Mouse (Mus musculus) CH12.LX (cell line): ENCODE data around the gene Col4a2.

Experiments used
- BHLHE40 ChIP-seq: IDR thresholded peaks from 2 replicates; pipeline ENCODE4 v1.6.1; 2011; ENCODE audit warnings: mild to moderate bottlenecking, low read depth, low read length, improper control_type of control experiment
- CHD2 ChIP-seq: IDR thresholded peaks from 2 replicates; pipeline ENCODE4 v1.6.1; 2011; ENCODE audit warnings: low read length, improper control_type of control experiment
- CTCF ChIP-seq, 2 experiments: IDR thresholded peaks in 1 of 2; conservative IDR thresholded peaks in 1 of 2; 2 replicates each; pipeline ENCODE4 v1.5.1; 2011 to 2012; ENCODE audit warnings: low read depth in 2 of 2, low read length in 2 of 2, improper control_type of control experiment in 1 of 2, inconsistent platforms in 1 of 2, mild to moderate bottlenecking in 1 of 2, moderate library complexity in 1 of 2
- E2F4 ChIP-seq: IDR thresholded peaks from 2 replicates; pipeline ENCODE4 v1.6.1; 2011; ENCODE audit warnings: low read depth, low read length, improper control_type of control experiment; ENCODE audit not compliant: insufficient replicate concordance
- MEF2A ChIP-seq: IDR thresholded peaks from 2 replicates; pipeline ENCODE4 v1.6.1; 2014; ENCODE audit warnings: low read depth, mild to moderate bottlenecking, inconsistent platforms, low read length, improper control_type of control experiment, borderline replicate concordance
- NELFE ChIP-seq: IDR thresholded peaks from 2 replicates; pipeline ENCODE4 v1.6.1; 2011; ENCODE audit warnings: low read depth, low read length, improper control_type of control experiment
- POLR2A ChIP-seq: IDR thresholded peaks from 2 replicates; pipeline ENCODE4 v1.6.1; 2011; ENCODE audit warnings: low read depth, mild to moderate bottlenecking, improper control_type of control experiment, low read length
- POLR2AphosphoS2 ChIP-seq: IDR thresholded peaks from 2 replicates; pipeline ENCODE4 v1.6.1; 2011; ENCODE audit warnings: low read depth, low read length, improper control_type of control experiment
- SIN3A ChIP-seq: IDR thresholded peaks from 2 replicates; pipeline ENCODE4 v1.6.1; 2012; ENCODE audit warnings: low read length, improper control_type of control experiment, inconsistent platforms
- USF1 ChIP-seq: IDR thresholded peaks from 2 replicates; pipeline ENCODE4 v1.6.1; 2014; ENCODE audit warnings: low read depth, mild to moderate bottlenecking, inconsistent platforms, low read length, improper control_type of control experiment
- ZC3H11A ChIP-seq: IDR thresholded peaks from 2 replicates; pipeline ENCODE4 v1.6.1; 2012; ENCODE audit warnings: low read depth, mild to moderate bottlenecking, inconsistent platforms, low read length, improper control_type of control experiment

DNA sequence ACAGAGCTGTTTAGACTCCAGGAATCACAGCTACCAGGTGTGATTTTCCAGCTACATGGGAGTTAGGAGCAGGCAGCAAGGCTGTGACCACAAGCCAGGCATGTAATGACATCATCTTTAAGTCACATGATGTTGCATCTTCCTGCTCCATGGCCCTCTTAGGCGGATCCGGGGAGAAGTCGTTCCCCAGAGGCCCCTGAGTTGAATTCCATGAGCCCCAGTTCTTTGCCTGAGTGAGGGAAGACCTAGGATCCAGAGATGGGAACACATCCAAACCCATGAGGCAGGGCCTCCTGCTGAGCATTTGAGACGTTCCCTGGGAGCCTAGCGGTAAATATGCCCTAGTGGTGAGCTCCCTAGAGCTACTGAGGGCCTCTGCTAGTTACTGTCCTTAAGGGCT lies 99.8 kb downstream of the Col4a2 start:
- TF ChIP-seq SIN3A (no peak), CHD2 (no peak), BHLHE40 (no peak), POLR2AphosphoS2 (no peak), MEF2A (no peak), CTCF (conservative IDR thresholded peaks at IDR 0.05 in 1 of 2, IDR thresholded peaks at IDR 0.05 in 1 of 2; ENCODE audit: low read depth in 2 of 2, low read length in 2 of 2) (no peak), ZC3H11A (no peak), NELFE (no peak), E2F4 (no peak), USF1 (no peak), POLR2A (no peak)
